Mouse (Mus musculus) layer of hippocampus, adult 2 months (tissue): Measurements from ENCODE around the gene Adgrf5. TPM values are rescaled to one million over a fixed set of nuclear protein-coding genes. Genes with fewer than 3 reads are reported as not detected.
"Not testable (repeated sequence)": the region's sequence is repeated elsewhere in the genome, so short reads cannot be mapped to it uniquely, and the experiment has no call there.

Experiments
- DNase-seq, 2 experiments: peaks; one replicate each; pipeline ENCODE4 v3.0.0; 2022; ENCODE audit warnings: low spot score in 2 of 2
- H3K27ac ChIP-seq: fragments of 200-600 bp; 2 replicates; pipeline ENCODE4 v1.8.1; 2022
- H3K4me3 ChIP-seq: fragments of 200-600 bp; 2 replicates; pipeline ENCODE4 v1.8.1; 2022; ENCODE audit warnings: mild to moderate bottlenecking
- CTCF ChIP-seq: fragments of 200-600 bp; conservative IDR thresholded peaks from 2 replicates; pipeline ENCODE4 v1.8.1; 2022; ENCODE audit warnings: antibody characterized with exemption, mild to moderate bottlenecking, moderate library complexity
- long read RNA-seq, 2 experiments: library from polyadenylated mRNA; stranded (forward); transcript quantifications; one replicate each; pipeline ENCODE4 v2.0.0; 2021; ENCODE audit warnings: borderline mapping rate in 2 of 2
- total RNA-seq, 2 experiments: library from RNA; stranded (reverse); gene quantifications; 2 replicates each; pipeline ENCODE4 v1.2.3; 2021

Gene Adgrf5
- 10 to 100 TPM; 29.7 to 30.9 TPM for total RNA-seq
- long read RNA-seq, experiment 1, full-length matches to known transcripts = 1 of 11 reads
- long read RNA-seq, experiment 1, partial matches to known transcripts = 1 of 11 reads
- long read RNA-seq, experiment 1, other reads (novel, unspliced or antisense) = 9 of 11 reads
- long read RNA-seq, experiment 2, full-length matches to known transcripts = 4 of 15 reads
- long read RNA-seq, experiment 2, partial matches to known transcripts = 0 of 15 reads
- long read RNA-seq, experiment 2, other reads (novel, unspliced or antisense) = 11 of 15 reads

DNA sequence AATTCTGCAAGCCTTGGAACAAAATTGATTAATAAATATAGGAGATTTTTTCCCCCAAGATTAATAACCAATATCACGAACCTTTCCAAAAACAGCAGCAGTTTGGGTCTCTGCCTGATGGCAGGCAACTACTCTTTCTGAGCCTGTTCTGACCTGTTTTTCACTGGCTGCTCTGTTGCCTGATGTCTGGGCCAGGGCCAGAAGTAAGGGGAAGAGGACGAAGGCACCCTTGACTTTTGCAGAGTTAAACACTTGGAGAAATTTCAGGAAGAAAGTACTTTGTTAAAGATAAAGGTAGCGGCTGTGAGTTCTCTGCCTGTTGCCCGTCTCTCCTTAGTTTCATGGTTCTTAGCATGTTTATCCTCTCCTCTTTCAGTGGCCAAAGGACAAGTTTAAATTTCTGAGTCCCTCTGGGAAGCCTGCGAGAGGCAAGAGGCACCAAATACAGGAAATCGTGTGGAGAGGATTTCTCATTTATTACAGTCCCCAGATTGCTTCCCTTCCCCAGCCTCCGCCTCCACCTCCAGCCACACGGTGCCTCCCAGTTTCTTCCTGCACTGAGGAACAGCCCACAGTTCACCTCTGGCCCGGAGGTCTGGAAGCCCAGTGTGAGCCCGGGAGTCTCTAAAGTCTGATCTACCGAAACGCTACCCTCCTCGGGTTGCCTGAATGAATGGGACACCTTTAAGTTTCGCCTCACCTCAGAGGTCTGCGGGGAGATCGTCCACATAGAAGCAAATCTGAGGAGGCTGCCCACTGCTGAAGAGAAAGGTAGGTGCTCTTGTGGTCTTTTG is at the start of gene Adgrf5:
Adgrf5 (plus strand) TSS at position 626 of the 794 bp plus-strand sequence.
- peak within 1 kb of the TSS; percentile 25 for H3K4me3 ChIP-seq
- no peak for DNase-seq
- H3K27ac ChIP-seq = peak within 1 kb of the TSS; percentile 46
- TF ChIP-seq CTCF = no peak

DNA sequence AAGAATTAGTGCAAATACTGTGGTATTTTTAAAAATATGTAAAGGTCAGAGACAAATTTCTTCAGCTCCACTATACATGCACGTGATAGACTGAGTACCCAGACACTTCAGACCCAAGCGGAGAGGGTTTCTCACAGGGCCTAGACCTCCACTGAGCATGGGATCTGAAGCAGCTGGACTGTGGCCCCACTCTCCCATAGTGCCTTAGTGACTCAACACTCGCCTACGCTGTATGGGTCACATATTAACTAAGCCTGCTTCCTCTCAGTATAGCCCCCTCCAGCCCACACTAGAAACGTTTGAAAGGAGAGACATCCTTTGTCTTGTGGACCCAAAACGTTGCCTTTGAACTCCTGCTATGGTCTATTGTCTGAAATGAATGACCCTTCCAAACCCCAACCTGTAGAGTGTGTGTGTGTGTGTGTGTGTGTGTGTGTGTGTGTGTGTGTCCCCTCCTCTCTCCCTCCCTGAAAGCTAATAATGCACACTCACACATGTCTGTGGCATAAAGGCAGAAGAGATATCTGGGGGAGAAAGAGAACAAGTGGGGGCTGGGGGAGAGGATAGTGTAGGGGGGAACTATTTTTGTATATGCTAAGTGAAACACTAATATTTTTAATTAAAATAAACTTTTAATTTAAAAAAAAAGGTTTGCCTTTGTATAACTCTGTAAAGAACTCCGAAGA is 34.1 kb upstream of the Adgrf5 start:
- no peak for DNase-seq
- Histone ChIP-seq H3K27ac (no peak overlapping the region), H3K4me3 (no peak overlapping the region)
- TF ChIP-seq CTCF = no peak

DNA sequence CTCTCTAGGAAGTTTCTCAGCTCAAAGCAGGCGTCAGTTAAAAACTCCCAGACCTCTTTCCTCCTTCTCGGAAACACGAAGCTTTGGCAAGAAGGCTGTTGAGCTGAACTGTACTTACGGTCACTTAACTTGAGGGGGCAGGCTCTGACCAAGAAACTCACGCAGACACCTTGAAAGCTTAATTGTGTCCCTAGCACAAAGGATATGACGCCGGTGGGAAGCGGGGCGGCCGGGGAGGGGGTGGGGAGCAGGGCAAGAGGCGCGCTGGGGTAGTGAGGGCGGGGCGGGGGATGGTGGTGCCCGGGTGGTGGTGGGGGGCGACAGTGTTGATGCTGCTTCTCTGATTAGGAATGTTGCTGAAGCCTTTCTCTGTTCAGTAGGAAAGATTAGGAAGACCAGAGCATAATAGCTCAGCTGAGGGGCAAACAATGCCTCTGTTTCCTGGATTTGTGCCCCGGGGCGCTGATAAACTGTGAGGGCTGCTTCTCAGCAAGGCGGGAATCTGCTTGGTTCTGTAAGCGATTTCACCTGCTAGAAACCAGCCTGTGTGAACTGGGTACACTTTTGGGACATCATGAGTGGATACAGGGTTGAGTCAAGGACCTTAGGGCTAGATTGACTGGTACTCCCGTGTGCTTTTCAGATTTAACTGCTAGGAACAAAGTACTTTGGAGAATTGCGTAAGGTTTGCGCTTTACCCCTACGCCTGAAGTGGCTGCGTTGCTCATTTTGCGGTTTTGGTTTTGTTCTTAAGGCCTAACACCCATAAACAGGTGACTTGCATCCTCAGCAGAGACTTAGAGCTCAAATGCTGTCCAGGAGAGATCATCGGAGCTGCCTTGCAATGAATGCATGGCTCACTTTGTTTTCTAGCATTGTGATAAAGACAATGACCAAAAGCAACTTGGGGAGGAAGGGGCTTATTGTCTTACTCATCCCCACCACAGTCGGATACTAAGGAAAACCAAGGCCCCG is 33.2 kb upstream of the Adgrf5 start:
- peak; percentile 67 for TF ChIP-seq CTCF
- H3K27ac ChIP-seq = no peak overlapping the region; the same call in 1 of the 2 replicates
- H3K4me3 ChIP-seq = peak overlapping the region; percentile 41; the same call in 1 of the 2 replicates
- peak; percentile 21 to 22 for DNase-seq

DNA sequence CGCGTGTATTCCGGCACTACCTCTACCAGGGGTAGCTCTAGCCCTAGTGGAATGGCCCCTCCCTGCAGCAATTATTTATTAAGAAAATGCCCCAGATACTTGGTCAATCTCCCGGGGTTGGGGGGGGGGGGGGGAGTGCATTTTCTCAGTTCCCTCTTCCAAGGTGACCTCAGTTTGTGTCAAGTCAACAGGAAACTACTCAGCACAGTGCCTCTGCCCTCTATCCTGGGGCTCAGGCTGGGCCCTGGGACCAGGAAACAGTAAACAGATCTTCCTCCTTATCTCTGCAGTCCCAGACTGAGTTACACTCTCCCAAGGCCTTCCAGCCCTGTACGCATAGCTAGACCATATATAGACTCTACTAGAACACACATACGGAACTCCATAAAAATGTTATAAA is 32.4 kb upstream of the Adgrf5 start:
- no peak for TF ChIP-seq CTCF
- no peak overlapping the region for H3K27ac ChIP-seq
- DNase-seq = no peak
- H3K4me3 ChIP-seq = no peak overlapping the region

DNA sequence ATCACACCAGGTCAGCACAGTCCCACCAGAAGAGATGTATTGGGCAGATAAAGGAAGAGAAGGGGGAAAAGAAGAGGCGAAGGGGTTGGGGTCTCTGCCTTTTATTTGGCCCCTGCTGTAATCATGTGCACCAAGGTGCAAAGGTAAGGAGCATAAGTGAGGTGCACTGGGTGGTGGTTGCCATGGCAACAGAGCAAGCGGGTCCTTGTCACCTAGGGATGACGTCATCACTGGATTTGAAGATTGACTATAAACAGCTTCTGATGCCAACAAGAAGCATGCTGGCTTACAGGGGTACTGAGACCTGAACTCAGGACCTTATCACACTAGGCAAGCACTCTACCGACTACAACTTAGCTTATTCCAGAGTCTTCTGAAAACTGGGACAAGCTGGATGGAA is 31.0 kb upstream of the Adgrf5 start:
- DNase-seq = no peak
- TF ChIP-seq CTCF = no peak
- no peak overlapping the region for H3K27ac ChIP-seq
- no peak overlapping the region for H3K4me3 ChIP-seq

DNA sequence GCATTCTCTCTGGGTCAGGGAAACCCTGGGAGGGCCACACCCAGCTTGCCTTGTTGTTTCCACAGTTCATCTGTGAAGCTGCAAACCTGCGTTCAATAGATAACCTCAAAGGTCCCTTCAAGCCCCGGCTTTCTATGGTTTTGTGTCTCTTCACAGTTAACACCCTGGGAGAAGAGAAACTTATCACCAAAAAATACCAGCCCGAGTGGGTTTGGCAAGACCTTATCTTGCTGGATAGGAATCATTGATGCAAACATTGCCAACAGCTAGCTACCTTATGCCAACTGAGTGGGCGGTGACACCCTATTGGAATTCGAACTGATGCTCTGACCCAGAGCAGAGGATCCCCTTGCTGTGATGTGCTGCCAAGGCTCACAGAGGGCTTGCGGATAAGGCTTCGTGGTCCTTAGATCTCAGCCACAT is 30.5 kb upstream of the Adgrf5 start:
- no peak for DNase-seq
- H3K4me3 ChIP-seq = no peak overlapping the region
- no peak overlapping the region for H3K27ac ChIP-seq
- no peak for TF ChIP-seq CTCF

DNA sequence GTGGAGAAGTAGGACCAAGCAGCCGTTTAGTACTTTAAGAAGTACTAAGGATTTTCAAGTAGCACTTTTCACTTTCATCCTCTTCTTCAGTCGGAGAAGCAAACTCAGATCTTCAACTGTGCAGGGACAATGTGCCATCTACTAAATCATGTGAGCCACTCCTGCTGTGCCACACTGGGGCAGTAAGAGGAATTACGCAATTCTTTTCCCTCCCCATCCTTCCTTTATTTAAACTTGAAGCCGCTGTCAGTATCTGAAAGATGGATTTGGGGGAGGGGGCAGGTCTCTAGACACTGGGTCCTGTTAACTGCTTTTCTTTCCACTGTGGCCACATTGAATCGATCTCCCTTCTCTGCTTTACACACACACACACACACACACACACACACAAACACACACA is 27.6 kb upstream of the Adgrf5 start:
- TF ChIP-seq CTCF = no peak
- H3K27ac ChIP-seq = no peak overlapping the region
- no peak overlapping the region for H3K4me3 ChIP-seq
- DNase-seq = no peak

DNA sequence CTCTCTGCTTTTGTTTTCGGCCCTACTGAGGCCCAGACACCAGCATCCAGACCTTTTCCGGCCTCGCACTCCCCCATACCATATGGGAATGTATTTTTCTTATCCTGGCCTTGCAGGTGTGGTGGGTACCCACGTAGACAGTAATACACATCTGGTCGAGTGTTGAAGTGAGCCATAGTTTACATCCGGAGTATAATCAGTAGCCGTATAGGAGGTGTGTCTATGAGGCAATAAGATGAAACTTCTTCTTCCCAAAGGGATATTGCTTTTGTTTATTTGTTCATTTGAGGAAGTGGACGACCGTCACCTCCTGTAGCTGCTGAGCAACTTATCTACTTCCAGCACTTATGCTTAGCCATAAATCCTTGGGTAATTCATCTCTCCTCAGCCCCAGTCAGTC is 26.2 kb upstream of the Adgrf5 start:
- H3K4me3 ChIP-seq = no peak overlapping the region
- H3K27ac ChIP-seq = no peak overlapping the region
- no peak for DNase-seq
- TF ChIP-seq CTCF = no peak

DNA sequence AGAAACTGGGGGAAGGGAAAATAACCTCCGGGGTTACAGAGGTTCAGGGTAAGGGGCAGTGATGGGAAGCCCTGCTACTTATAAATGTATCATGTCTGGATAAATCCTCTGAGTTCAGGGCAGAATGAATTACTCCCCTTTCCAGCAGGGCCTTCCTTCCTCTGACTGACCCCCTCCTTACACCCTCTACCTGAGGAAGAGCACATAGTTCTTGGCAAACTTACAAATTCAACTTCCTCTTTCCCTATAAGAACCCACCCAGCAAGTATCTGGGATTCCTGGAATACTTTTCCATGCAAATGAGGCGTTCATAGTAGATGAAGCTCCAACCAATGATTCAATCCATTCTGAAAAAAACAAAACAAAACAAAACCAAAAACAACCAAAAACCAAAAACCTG is 22.6 kb upstream of the Adgrf5 start:
- DNase-seq = no peak
- TF ChIP-seq CTCF = no peak
- Histone ChIP-seq H3K27ac (no peak overlapping the region), H3K4me3 (no peak overlapping the region)

DNA sequence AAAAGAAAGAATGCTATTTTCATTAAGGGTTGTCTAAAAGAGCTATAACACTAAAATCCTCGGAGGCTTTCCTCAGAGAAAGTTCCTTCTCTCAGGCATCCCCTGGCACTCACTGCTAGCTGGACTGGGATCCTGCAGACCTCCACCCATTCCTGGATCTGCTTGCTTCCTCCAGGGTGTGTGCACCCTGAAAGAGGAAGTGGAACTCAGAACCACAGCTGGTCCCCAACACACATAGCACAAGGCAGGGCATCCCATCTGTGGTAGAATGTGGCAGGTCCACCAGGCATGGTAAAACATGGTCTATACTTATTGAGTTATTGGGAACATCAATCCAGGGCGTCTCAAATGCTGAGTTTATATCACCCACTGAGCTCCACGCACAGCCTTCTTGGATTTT is 22.0 kb upstream of the Adgrf5 start:
- no peak for DNase-seq

DNA sequence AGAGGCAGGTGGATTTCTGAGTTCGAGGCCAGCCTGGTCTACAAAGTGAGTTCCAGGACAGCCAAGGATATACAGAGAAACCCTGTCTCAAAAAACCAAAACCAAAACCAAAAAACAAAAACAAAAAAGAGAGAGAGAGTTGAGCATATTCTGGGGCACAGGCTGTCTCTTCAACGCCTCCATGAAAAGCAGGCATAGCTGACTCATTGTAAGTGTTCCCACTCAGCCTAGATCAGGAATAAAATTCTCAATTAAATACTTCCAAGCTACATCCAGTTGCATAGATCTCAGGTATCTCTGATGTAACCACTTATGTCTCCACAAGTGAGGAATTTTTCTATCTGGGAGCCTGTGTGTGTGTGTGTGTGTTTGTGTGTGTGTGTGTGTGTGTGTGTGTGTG is 13.8 kb upstream of the Adgrf5 start:
- H3K27ac ChIP-seq = peak overlapping the region; percentile 32; the same call in 1 of the 2 replicates
- peak in 1 of 2 experiments; percentile 32 for DNase-seq
- not testable (repeated sequence) for H3K4me3 ChIP-seq

More for the DNA sequence above, 22.0 kb upstream of the Adgrf5 start:
- H3K27ac ChIP-seq = no peak overlapping the region
- H3K4me3 ChIP-seq = no peak overlapping the region
- no peak for TF ChIP-seq CTCF

DNA sequence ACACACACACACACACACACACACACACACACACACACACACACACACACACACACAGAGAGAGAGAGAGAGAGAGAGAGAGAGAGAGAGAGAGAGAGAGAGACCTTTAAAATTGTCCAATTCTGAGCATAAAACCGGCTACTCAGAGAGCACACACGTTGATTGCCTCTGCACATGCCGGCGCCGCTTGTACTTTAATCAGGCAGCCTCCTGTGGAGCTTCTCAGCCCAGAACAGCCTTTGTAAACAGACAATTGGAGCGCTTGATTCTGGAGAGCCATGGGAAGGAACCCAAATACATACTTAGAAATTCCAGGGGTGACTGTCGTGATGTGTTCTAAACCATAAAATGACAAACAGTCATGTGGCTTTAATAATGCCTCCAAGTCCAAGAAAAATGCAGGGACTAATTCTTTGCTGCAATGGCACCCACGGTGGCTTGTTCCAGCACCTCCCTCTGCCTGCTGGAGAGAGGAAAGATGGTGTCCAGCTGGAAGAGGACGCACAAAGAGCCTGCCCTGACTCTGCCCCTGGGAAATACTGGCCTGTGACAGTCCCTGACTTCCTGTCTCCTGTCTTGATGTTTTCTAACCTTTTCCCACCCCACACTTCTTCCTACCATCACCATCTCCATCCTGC is 2.2 kb upstream of the Adgrf5 start:
- TF ChIP-seq CTCF = no peak
- DNase-seq = no peak
- Histone ChIP-seq H3K27ac (no peak overlapping the region), H3K4me3 (no peak overlapping the region)
